Mouse (Mus musculus) inflammation-experienced regulatory T-cells, adult 6 months (primary cell): ENCODE measurements at regions not wholly inside any gene's neighbourhood (a gene's known extent, or its start where the extent isn't known, plus 50 kb on each side); places are given as distances from the start of the nearest gene placed in this dataset.

Experiments
- ATAC-seq: one replicate; pipeline ENCODE4 v1.8.0; 2017

DNA sequence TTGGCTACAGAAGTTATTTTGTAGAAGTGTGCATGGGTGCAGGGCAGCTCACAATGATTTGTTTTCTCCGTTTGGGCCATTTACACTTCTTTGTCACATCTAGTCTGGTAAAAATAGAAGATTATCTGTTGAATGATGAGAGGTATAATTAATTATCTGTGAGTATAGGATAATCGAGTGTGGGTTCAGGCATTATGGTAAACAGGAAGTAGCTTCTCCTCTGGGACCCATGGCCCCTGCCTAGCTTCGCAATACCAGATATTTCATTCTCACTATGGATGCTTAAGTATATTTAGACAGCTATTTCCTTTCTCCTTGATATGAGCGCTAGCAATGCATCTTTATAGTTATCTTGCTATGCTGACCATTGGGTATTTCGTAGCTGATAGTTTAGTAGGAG, 1373.7 kb upstream of the Pcdh20 start:
- ATAC-seq: no peak

DNA sequence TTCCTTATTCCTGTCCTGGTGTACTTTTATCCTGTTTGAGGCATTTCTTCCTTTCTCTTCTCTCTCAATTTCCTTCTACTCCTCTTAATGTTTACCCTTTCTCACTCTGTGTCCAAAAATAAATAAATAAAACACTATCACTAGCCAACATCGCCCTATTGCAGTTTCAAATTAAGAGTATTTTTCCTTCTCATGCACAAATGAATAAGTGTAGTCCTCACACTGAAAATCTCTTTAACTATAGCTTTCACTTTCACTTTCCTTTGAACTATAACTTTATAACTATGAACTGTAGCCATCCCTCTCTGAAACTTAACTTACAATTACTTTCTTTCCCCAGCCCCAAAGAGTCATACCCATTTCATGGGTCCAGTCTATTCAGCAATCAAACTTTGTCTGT, 1355.5 kb upstream of the Pcdh20 start:
- ATAC-seq: peak; percentile 74

DNA sequence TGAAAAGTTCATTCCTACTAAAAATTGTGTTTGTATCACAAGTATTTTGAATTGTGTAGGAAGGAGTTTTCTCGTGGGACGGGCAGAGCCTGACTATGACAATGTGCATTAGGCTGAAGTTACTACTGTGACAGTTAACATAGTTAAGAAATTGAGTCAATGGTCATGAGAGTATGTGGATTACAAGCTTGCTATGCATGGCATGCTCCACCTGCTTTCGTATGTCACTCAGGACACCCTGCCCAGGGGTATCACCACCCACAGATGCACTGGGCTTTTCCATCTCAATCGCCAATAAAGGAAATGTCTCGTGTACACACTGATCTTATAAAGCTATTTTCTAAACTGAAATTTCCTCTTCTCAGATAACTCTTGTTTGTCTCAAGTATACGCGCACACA, 1354.8 kb upstream of the Pcdh20 start:
- no peak for ATAC-seq

DNA sequence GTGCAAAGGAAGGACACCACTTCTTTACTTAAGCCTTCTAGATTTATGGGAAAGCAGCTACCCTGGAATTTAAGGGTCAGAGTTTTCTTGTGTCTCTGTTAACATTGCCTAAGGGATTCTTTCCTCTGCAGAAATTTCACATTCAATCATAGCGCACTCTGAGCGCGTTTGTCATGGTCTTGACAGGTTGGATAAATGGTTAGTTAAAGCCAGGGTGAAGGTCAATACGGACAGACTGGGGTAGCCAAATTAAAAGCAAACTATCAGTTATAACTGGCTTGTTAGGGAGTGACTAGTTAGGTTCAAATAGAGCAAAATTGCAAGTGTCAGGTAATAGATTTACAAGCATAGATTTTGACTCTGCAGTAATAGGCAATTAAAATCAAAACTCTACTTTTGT, 1352.2 kb upstream of the Pcdh20 start:
- ATAC-seq: no peak

DNA sequence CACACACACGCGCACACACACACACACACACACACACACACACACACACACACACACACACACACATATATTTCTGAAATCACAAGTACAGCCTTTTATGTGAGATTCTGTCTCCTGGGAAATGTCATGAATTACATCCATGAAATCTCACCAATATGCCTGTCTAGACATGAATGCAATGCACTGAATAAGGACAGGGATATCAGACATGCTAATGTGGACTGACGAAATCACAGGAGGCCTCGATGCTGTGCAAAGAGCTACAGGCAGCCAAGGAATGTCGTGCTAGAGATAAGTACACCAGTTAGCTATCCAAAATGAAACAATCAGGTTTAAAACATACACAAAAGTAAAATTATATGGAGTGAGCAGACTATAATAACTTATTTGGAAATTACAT, 1351.0 kb upstream of the Pcdh20 start:
- no peak for ATAC-seq

DNA sequence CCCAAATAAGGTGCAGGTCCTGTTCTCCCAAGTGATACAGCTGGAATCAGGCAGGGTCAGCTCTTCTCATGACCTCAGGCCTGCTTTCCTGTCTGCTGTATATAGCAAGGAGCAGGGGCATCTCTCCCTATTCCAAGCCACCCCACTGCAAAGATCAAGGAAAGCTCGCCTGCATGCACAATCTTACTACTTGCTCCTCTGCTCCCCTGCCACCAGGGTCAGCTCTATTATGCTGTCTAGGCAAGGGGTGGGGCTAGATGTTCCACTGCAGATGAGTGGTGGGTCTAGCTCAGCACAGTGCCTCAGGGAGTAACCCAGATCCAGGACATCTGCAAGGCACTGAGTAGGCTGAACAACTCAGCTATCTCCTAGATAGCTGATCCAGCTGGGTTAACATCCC, 1335.6 kb upstream of the Pcdh20 start:
- no peak for ATAC-seq

DNA sequence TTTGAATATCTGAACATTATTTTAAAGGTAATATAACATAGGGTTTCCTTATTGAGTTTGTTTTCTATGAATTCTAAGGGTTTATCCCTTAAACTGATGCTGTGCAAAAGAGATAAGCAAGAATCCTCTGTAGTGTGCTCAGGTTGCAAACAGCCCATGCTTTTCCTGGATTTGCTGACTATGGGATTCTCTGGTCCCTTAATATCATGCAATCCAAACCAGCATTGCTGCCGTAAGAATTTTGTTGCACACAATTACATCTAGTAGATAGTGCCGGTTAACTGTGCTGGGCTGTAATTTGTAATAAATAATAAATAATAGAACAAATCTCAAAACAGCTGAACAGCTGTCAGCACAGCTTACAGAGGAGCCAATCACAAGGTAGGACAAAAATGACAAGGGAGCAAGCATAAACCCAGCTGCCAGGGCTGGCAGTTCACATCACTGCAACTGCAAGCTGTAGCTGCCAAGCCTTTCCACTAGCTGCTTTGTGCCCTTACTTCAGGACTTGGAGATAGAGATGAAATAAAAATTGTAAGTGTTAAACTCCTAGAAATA, 1333.6 kb upstream of the Pcdh20 start:
- no peak for ATAC-seq

DNA sequence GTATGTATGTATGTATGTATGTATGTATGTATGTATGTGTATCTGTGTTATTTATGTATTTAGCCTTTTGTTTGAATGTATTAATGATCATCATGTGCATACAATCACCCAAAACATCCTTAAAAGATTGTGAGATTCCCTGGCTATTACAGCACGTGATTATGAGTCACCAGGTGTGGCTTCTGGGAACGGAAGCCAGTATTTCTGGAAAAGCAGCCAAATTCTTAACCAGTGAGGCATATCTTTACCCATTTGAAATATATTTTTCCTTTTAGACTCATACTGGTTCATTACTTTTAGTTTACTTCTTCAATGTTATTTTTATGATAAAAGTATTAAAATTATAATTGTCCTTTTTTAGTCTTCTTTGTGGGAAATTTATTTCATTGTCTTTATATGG, 1284.6 kb upstream of the Pcdh20 start:
- no peak for ATAC-seq

DNA sequence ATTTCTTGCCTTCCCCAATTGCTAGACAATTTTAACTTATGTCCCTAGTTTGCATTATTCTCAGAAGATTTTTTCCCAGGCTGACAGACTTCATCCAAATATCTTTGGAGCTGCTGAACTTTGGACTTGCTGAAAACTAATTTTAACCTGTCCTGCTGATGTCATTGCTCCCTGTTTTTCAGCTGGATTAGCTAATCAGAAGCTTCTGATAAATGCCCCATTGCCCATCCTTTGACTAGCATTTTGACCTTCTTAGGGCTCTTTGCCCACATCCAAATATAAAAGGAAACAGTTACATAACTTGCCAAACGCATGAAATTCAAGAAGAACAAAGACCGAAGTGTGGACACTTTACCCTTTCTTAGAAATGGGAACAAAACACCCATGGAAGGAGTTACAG, 1242.5 kb upstream of the Pcdh20 start:
- no peak for ATAC-seq
